Mouse (Mus musculus) G1E (cell line): ENCODE data around the gene Gck.

ENCODE experiments used
- CTCF ChIP-seq: IDR thresholded peaks from 2 replicates; pipeline ENCODE4 v1.5.1; 2012; ENCODE audit warnings: low read depth, low read length, inconsistent platforms, mixed read lengths
- GATA2 ChIP-seq: IDR thresholded peaks from 2 replicates; pipeline ENCODE4 v1.6.1; 2012; ENCODE audit warnings: low read depth, low read length, inconsistent platforms, borderline replicate concordance
- POLR2AphosphoS5 ChIP-seq: IDR thresholded peaks from 2 replicates; pipeline ENCODE4 v1.6.1; 2012; ENCODE audit warnings: low read depth, low read length, inconsistent platforms; ENCODE audit not compliant: insufficient replicate concordance

DNA sequence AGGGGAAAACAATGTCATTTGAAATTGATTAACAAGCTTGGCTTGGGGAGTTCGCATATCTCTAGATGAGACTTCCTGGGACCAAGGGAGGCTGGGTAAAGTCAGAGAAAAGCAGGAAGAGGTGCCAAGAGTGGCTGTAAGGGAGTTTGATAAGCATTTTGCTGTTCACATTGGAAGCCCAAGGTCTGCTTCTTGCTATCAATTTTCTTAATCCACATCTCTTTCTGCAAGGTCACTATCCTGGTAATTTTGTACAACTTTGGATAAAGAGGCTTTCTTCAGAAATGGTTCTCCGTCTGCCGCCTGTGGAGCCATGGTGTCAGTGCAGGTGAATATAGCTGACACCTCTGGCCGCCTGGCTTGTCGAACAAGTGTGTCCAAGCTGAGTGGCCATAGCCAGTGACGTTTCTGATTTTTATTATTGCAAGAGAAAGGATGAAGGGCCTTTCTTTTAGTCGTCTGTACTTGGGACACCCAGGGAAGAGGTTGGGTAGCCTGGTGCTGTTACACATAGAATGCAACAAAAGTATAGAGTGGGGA lies 5.2 kb upstream of the Gck start:
- no peak for TF ChIP-seq CTCF
- no peak for TF ChIP-seq POLR2AphosphoS5
- TF ChIP-seq GATA2: no peak
